Comparison of ENCODE assay signal across 20 mouse cellular contexts in the genomic region with DNA sequence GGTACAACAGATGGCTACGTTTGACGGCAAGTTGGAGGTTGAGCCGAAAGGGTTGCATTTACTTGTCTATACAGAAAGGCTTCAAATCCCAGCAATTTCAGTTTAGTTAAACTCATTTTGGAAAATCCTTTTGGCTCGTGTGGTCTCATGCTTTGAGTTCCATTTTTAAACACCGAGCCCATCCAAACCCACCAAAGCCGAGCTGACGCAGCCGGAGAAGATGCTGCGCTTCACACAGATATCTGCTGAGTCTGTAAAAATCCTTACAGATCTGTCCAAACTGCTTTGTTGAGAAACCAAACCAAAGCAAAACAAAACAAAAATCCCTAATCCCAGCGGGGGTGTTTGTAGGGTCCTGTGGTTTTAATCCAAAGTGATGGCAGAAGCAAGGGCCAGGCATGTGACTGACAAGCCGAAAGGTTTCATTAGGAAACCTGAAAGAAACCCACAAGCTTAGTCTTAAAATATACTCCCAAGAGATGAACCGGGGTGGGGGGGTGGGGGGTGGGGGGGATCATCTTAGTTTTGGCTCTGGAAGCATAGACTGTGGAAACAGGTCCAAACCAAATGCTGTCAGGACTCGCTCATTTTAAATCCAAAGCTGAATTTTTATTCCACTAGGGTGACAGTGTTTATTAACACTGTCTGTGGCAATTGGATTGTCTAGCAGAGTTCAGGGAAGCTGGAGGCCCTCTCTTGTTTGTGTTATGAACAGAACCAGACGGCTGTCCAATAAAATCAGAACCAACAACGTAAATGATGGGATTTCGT.
"Had no signal": no experiment of that assay in that cellular context is flagged by ENCODE, and none has a peak within 500 bp of the region (broad histone marks: within the 10 kb centered on the region; RNA-seq: fewer than 3 reads in every experiment).

No protein-coding gene starts in this region.

- ATAC-seq: liver, postnatal 0 days; lung, postnatal 0 days; midbrain, embryonic 16.5 days had no signal

- H3K36me3 ChIP-seq: limb, embryonic 12.5 days; limb, embryonic 15.5 days; midbrain, embryonic 12.5 days; neural tube, embryonic 13.5 days had no signal

- H3K27me3 ChIP-seq: limb, embryonic 12.5 days; limb, embryonic 15.5 days; midbrain, embryonic 12.5 days; neural tube, embryonic 13.5 days had no signal

- H3K4me2 ChIP-seq: limb, embryonic 12.5 days; limb, embryonic 15.5 days; liver, embryonic 11.5 days; lung, embryonic 14.5 days; midbrain, embryonic 12.5 days; neural tube, embryonic 13.5 days had no signal

- H3K4me1 ChIP-seq: limb, embryonic 15.5 days; midbrain, embryonic 12.5 days had no signal

- H3K9ac ChIP-seq: limb, embryonic 12.5 days; limb, embryonic 15.5 days; liver, embryonic 14.5 days; liver, postnatal 0 days; lung, embryonic 14.5 days; midbrain, embryonic 12.5 days; neural tube, embryonic 13.5 days had no signal

- H3K27ac ChIP-seq: limb, embryonic 12.5 days; limb, embryonic 15.5 days; liver, embryonic 14.5 days; macrophage; midbrain, embryonic 12.5 days; neural tube, embryonic 13.5 days had no signal

- H3K4me3 ChIP-seq: limb, embryonic 12.5 days; limb, embryonic 15.5 days; midbrain, embryonic 12.5 days; myocyte; neural tube, embryonic 13.5 days had no signal

- DNase-seq: kidney, adult 18-20 months; kidney, adult 9 months; kidney, postnatal 14 days; kidney, postnatal 4 days; left cerebral cortex, postnatal 4 days; liver, postnatal 0 days; lung, embryonic 14.5 days; retina, postnatal 1 day; right cerebral cortex, postnatal 14 days; thymus, postnatal 25 days had no signal

- H3K9me3 ChIP-seq: limb, embryonic 12.5 days; limb, embryonic 15.5 days; midbrain, embryonic 12.5 days; neural tube, embryonic 13.5 days had no signal
